Mouse (Mus musculus): ENCODE results near the gene Sez6l2.

GRCm38 (mm10) chr7:126999568-126999967 lies 49.2 kb downstream of the Sez6l2 start:
- no peak for TF ChIP-seq CTCF (IDR thresholded peaks at IDR 0.05; ENCODE audit: low read depth, low read length)
- TF ChIP-seq GATA2 (IDR thresholded peaks at IDR 0.05; ENCODE audit: borderline replicate concordance, low read depth, low read length), result no peak
- no peak for TF ChIP-seq GATA1 (IDR thresholded peaks at IDR 0.05; ENCODE audit: borderline replicate concordance, low read length)
- TF ChIP-seq TAL1 (conservative IDR thresholded peaks at IDR 0.05; ENCODE audit: low read depth, low read length), result no peak
- TF ChIP-seq POLR2AphosphoS5 (IDR thresholded peaks at IDR 0.05; ENCODE audit: insufficient replicate concordance, low read depth, low read length), result no peak

All from G1E (cell line).